ENCODE assay signal across 9 mouse cellular contexts in the genomic region with DNA sequence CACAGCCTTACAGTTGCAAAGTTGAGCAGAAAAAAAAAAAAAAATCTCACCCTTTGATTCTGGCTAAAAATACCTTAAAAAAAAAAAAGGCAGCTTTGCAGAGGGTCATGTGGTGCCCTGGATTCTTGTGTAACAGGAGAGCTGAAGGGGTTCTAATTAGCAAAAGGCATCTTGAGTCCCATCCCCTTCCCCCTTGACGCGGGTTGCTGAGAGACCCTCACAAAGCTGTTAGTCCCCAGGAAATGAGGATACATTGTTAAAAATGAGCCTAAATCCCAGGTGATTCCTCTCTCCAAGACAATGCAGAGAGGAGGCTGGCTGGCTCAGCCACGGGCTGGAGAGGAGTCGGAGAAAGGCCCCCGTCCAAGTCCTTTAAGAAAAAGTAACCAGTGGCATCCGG. TPM values are rescaled to one million over a fixed set of nuclear protein-coding genes. Genes with fewer than 3 reads are reported as not detected.
DNase-seq lines count a peak whose midpoint lies in the region; ATAC-seq and TF ChIP-seq lines count a peak whose summit lies in the region.
"Had no signal": no experiment of that assay in that cellular context is flagged by ENCODE, and none has a peak within 500 bp of the region (broad histone marks: within the 10 kb centered on the region; RNA-seq: fewer than 3 reads in every experiment).

No protein-coding gene starts in this region.

- 46% methylated on average over 6 of the region's 6 CpGs for WGBS in heart, embryonic 10.5 days
- WGBS in forebrain, embryonic 12.5 days, result 16% methylated on average over 6 of the region's 6 CpGs
- WGBS in midbrain, embryonic 10.5 days, result 29% methylated on average over 6 of the region's 6 CpGs

- peak overlapping the region; percentile 55 for H3K4me2 ChIP-seq in forebrain, embryonic 12.5 days

- no peaks in the 10 kb centered on the region for H3K9me3 ChIP-seq in heart, embryonic 10.5 days
- H3K9me3 ChIP-seq in ES-E14 (ENCODE audit: control insufficient read depth, insufficient read depth, low read depth, low read length), result no peaks in the 10 kb centered on the region
- H3K9me3 ChIP-seq in forebrain, embryonic 12.5 days, result no peaks in the 10 kb centered on the region
- H3K9me3 ChIP-seq in midbrain, embryonic 10.5 days (replicated peaks), result no peaks in the 10 kb centered on the region; the same call in 1 of the 2 replicates

- peak overlapping the region; percentile 54; the same call in 1 of the 2 replicates for H3K4me3 ChIP-seq in heart, embryonic 10.5 days
- H3K4me3 ChIP-seq in ES-E14 (ENCODE audit: insufficient read depth in 1 of 2, low read depth in 1 of 2, low read length in 2 of 2, poor library complexity in 1 of 2, severe bottlenecking in 1 of 2), result peak overlapping the region in 1 of 2 experiments; percentile 1; a peak in 1 of 4 replicates
- H3K4me3 ChIP-seq in forebrain, embryonic 12.5 days (replicated peaks), result no peak overlapping the region
- peak overlapping the region; percentile 53 for H3K4me3 ChIP-seq in midbrain, embryonic 10.5 days

- H3K9ac ChIP-seq in ES-E14 (ENCODE audit: insufficient read depth, low read depth, low read length, poor library complexity, severe bottlenecking), result no peak overlapping the region
- no peak overlapping the region for H3K9ac ChIP-seq in forebrain, embryonic 12.5 days

- DNase-seq in heart, embryonic 10.5 days (ENCODE audit: low spot score), result no peak
- no peak for DNase-seq in heart, adult 11 months
- DNase-seq in ES-E14 (ENCODE audit: low read depth, low spot score), result no peak
- DNase-seq in midbrain, embryonic 10.5 days (ENCODE audit: low spot score), result no peak
- DNase-seq in spleen, adult 18-20 months, result no peak
- no peak for DNase-seq in left cerebral cortex, adult 8-10 months (ENCODE audit: low spot score in 2 of 2)
- DNase-seq in thymus, postnatal 25 days, result no peak
- DNase-seq: thymus, postnatal 14 days had no signal

- ATAC-seq in forebrain, embryonic 12.5 days (ENCODE audit: low FRiP score), result peak; percentile 30; the same call in 1 of the 2 replicates

- H3K27ac ChIP-seq in heart, embryonic 10.5 days, result 0 out of 2 replicates have a peak overlapping the region, but pooled peaks have one; percentile 10
- no peak overlapping the region for H3K27ac ChIP-seq in ES-E14 (ENCODE audit: insufficient read depth, low read depth, low read length, poor library complexity, severe bottlenecking)
- H3K27ac ChIP-seq in forebrain, embryonic 12.5 days, result peak overlapping the region; percentile 96
- peak overlapping the region; percentile 95 for H3K27ac ChIP-seq in midbrain, embryonic 10.5 days (replicated peaks)

- H3K36me3 ChIP-seq in heart, embryonic 10.5 days, result no peaks in the 10 kb centered on the region
- no peaks in the 10 kb centered on the region for H3K36me3 ChIP-seq in ES-E14 (ENCODE audit: control insufficient read depth, insufficient read depth, low read length, poor library complexity, severe bottlenecking)
- no peaks in the 10 kb centered on the region for H3K36me3 ChIP-seq in forebrain, embryonic 12.5 days (replicated peaks)
- no peaks in the 10 kb centered on the region for H3K36me3 ChIP-seq in midbrain, embryonic 10.5 days

- in situ Hi-C loops in ES-E14 (cut with MboI; ENCODE audit: low sequenced_read_pairs in 2 of 2, unreplicated experiment in 2 of 2), result no loop called here

- 0 out of 2 replicates have a peak, but pooled peaks cover 4% of the 10 kb centered on the region for H3K27me3 ChIP-seq in heart, embryonic 10.5 days (ENCODE audit: insufficient read depth, poor library complexity, severe bottlenecking)
- H3K27me3 ChIP-seq in forebrain, embryonic 12.5 days, result no peaks in the 10 kb centered on the region
- peaks cover 9% of the 10 kb centered on the region for H3K27me3 ChIP-seq in midbrain, embryonic 10.5 days (ENCODE audit: low read depth, poor library complexity, severe bottlenecking)

- peaks cover 17% of the 10 kb centered on the region for H3K4me1 ChIP-seq in heart, embryonic 10.5 days
- peaks cover 12 to 16% of the 10 kb centered on the region in 2 experiments for H3K4me1 ChIP-seq in ES-E14 (ENCODE audit: control insufficient read depth in 2 of 2, insufficient read depth in 2 of 2, low read length in 2 of 2, poor library complexity in 1 of 2)
- H3K4me1 ChIP-seq in forebrain, embryonic 12.5 days, result peaks cover 47% of the 10 kb centered on the region
- H3K4me1 ChIP-seq in midbrain, embryonic 10.5 days, result peaks cover 42% of the 10 kb centered on the region

TF ChIP-seq in ES-E14, 5 proteins besides CTCF, POLR2A, EP300 and RAD21:
- peak; percentile 67; the same call in 1 of the 2 replicates for TF ChIP-seq ZNF384 (IDR thresholded peaks at IDR 0.05; ENCODE audit: low read depth, low read length)
- TF ChIP-seq MAFK (IDR thresholded peaks at IDR 0.05; ENCODE audit: insufficient read depth, low read depth, low read length), result no peak

RNA-seq across cellular contexts. Expression of a gene that starts 36.6 kb away (rescaled TPM):
- polyA plus RNA-seq in heart, embryonic 10.5 days (2016; fragmentation: Nextera tagmentation; extraction: Ambion mirVana), result 89.4 and 93.9 TPM in 2 replicates
- total RNA-seq in ES-E14 (2012; rRNA removed), result 76.8 and 110 TPM in 2 replicates
- 129 and 141 TPM in 2 replicates for polyA plus RNA-seq in forebrain, embryonic 12.5 days (2016; fragmentation: Nextera tagmentation; extraction: Ambion mirVana)
- 119 and 141 TPM in 2 replicates for polyA plus RNA-seq in midbrain, embryonic 10.5 days (2016; fragmentation: Nextera tagmentation; extraction: Ambion mirVana)
- total RNA-seq in left cerebral cortex, adult 8-10 months (2022), result 1 to 10 TPM; 5.4 to 7.9 (median 7.0) TPM
